Mouse (Mus musculus): ENCODE data around the gene Gm13277. TPM values are rescaled to one million over a fixed set of nuclear protein-coding genes. Genes with fewer than 3 reads are reported as not detected.

Gene Gm13277
- total RNA-seq, 1 experiment from 2014 or later = not detected

Other genes with a start within 250 kb of the Gm13277 start
- gene Ifna15, start 230.4 kb upstream of the Gm13277 start, total RNA-seq (2017) = not detected in 3 replicates
- gene Ifna14, start 216.8 kb upstream of the Gm13277 start, total RNA-seq (2017) = not detected in 3 replicates
- gene Ifna9, start 196.2 kb upstream of the Gm13277 start, total RNA-seq (2017) = not detected in 3 replicates
- not detected in 3 replicates for gene Ifna12, start 185.3 kb upstream of the Gm13277 start, total RNA-seq (2017)
- not detected in 3 replicates for gene C87499, start 154.2 kb upstream of the Gm13277 start, total RNA-seq (2017)
- gene Ifna13, start 144.2 kb upstream of the Gm13277 start, total RNA-seq (2017) = not detected in 3 replicates
- not detected in 3 replicates for gene Ifna16, start 111.7 kb upstream of the Gm13277 start, total RNA-seq (2017)
- gene Ifna2, start 104.7 kb upstream of the Gm13277 start, total RNA-seq (2017) = not detected in 3 replicates
- 0.43 TPM in 1 of 3 replicates, not detected in the others for gene Ifnab, start 97.3 kb upstream of the Gm13277 start, total RNA-seq (2017)
- gene Gm26566, start 66.8 kb upstream of the Gm13277 start, total RNA-seq (2017) = 0.49 to 2.0 TPM in 2 of 3 replicates, not detected in the other
- 43.5 to 56.6 TPM (median 49.0 TPM) in 3 replicates for gene Klhl9, start 66.2 kb upstream of the Gm13277 start, total RNA-seq (2017)
- not detected in 3 replicates for gene Gm13271, start 33.8 kb upstream of the Gm13277 start, total RNA-seq (2017)
- not detected in 3 replicates for gene Gm13283, start 28.5 kb upstream of the Gm13277 start, total RNA-seq (2017)
- gene Gm13290, start 14.8 kb upstream of the Gm13277 start, total RNA-seq (2017) = not detected in 3 replicates
- gene Gm13289, start 11.7 kb upstream of the Gm13277 start, total RNA-seq (2017) = not detected in 3 replicates
- gene Gm13272, start 8.8 kb upstream of the Gm13277 start, total RNA-seq (2017) = not detected in 3 replicates
- not detected in 3 replicates for gene Ifnz, start 6.5 kb upstream of the Gm13277 start, total RNA-seq (2017)
- not detected in 3 replicates for gene Gm13276, start 2.9 kb upstream of the Gm13277 start, total RNA-seq (2017)
- not detected in 3 replicates for gene Gm13278, start 2.9 kb downstream of the Gm13277 start, total RNA-seq (2017)
- not detected in 3 replicates for gene Gm13275, start 5.9 kb downstream of the Gm13277 start, total RNA-seq (2017)
- not detected in 3 replicates for gene Gm13279, start 8.8 kb downstream of the Gm13277 start, total RNA-seq (2017)
- gene Gm13285, start 11.0 kb downstream of the Gm13277 start, total RNA-seq (2017) = not detected in 3 replicates
- gene Gm13287, start 14.6 kb downstream of the Gm13277 start, total RNA-seq (2017) = not detected in 3 replicates
- 0.29 TPM in 1 of 3 replicates, not detected in the others for gene Gm13288, start 16.9 kb downstream of the Gm13277 start, total RNA-seq (2017)
- not detected in 3 replicates for gene Ifna7, start 27.6 kb downstream of the Gm13277 start, total RNA-seq (2017)
- not detected in 3 replicates for gene Ifna11, start 31.3 kb downstream of the Gm13277 start, total RNA-seq (2017)
- not detected in 3 replicates for gene Ifna6, start 38.8 kb downstream of the Gm13277 start, total RNA-seq (2017)
- gene Ifna5, start 46.9 kb downstream of the Gm13277 start, total RNA-seq (2017) = not detected in 3 replicates
- not detected in 3 replicates for gene Ifna4, start 53.2 kb downstream of the Gm13277 start, total RNA-seq (2017)
- not detected in 3 replicates for gene Ifna1, start 61.5 kb downstream of the Gm13277 start, total RNA-seq (2017)
- not detected in 3 replicates for gene Ifne, start 91.6 kb downstream of the Gm13277 start, total RNA-seq (2017)

Measured in monocyte, adult 5-6 weeks (primary cell).